Mouse (Mus musculus): ENCODE results near the gene Slc25a13. TPM values are rescaled to one million over a fixed set of nuclear protein-coding genes. Genes with fewer than 3 reads are reported as not detected.

Slc25a13 gene
- polyA plus RNA-seq, 1 experiment from 2014 or later, result 6.1 TPM

GRCm38 (mm10) chr6:6092497-6092896, 124.5 kb downstream of the Slc25a13 start:
- no peaks in the 10 kb centered on the region for H3K36me3 ChIP-seq
- H3K27ac ChIP-seq (replicated peaks), result no peak overlapping the region
- WGBS, result 27% methylated on average over 10 of the region's 10 CpGs
- no peak overlapping the region for H3K4me2 ChIP-seq
- no peaks in the 10 kb centered on the region for H3K27me3 ChIP-seq
- no peak overlapping the region for H3K4me3 ChIP-seq
- no peak overlapping the region for H3K9ac ChIP-seq
- no peaks in the 10 kb centered on the region for H3K9me3 ChIP-seq
- no peaks in the 10 kb centered on the region for H3K4me1 ChIP-seq (replicated peaks)
- no peak for ATAC-seq (ENCODE audit: low read depth)

DNA sequence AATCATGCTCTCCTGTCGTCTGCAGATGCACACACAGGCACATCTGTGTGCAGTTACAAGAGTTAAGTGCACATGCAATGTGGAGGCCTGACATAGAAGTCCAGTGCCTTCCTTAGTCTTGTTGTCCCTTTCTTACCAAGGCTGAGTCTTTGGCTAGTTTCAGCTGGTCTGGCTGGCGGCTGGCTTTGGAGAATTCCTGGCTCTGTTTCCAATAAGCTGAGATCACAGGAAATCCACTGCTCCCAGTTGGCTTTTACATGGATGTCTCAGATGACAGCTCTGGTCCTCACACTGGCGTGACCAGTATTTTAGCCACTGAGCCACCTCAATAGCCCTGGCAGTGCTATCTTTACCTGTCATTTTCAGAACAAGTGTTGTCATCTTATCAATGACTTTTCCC, 126.0 kb downstream of the Slc25a13 start:
- Histone ChIP-seq H3K27ac (replicated peaks) (no peak overlapping the region), H3K4me1 (replicated peaks) (no peaks in the 10 kb centered on the region), H3K4me3 (no peak overlapping the region), H3K9me3 (no peaks in the 10 kb centered on the region), H3K27me3 (no peaks in the 10 kb centered on the region), H3K4me2 (no peak overlapping the region), H3K9ac (no peak overlapping the region), H3K36me3 (no peaks in the 10 kb centered on the region)
- 89% methylated on average over 3 of the region's 3 CpGs for WGBS
- no peak for ATAC-seq (ENCODE audit: low read depth)

GRCm38 (mm10) chr6:6088151-6088550, 128.8 kb downstream of the Slc25a13 start:
- Histone ChIP-seq H3K4me3 (no peak overlapping the region), H3K27ac (replicated peaks) (no peak overlapping the region), H3K4me2 (no peak overlapping the region), H3K4me1 (replicated peaks) (no peaks in the 10 kb centered on the region), H3K9me3 (no peaks in the 10 kb centered on the region), H3K27me3 (no peaks in the 10 kb centered on the region), H3K36me3 (no peaks in the 10 kb centered on the region), H3K9ac (no peak overlapping the region)
- WGBS, result 84% methylated on average over 4 of the region's 4 CpGs
- ATAC-seq (ENCODE audit: low read depth), result no peak

- Histone ChIP-seq H3K4me1 (replicated peaks) (no peaks in the 10 kb centered on the region), H3K36me3 (no peaks in the 10 kb centered on the region), H3K9me3 (peaks cover 4% of the 10 kb centered on the region; the same call in 1 of the 2 replicates), H3K27me3 (no peaks in the 10 kb centered on the region), H3K4me2 (no peak overlapping the region), H3K4me3 (no peak overlapping the region), H3K27ac (replicated peaks) (no peak overlapping the region), H3K9ac (no peak overlapping the region)
- WGBS, result 71% methylated on average over 1 of the region's 1 CpGs
- no peak for ATAC-seq (ENCODE audit: low read depth)
Observed at GRCm38 (mm10) chr6:6080484-6080883, 136.5 kb downstream of the Slc25a13 start.

GRCm38 (mm10) chr6:6077234-6077633, 139.7 kb downstream of the Slc25a13 start:
- 82% methylated on average over 4 of the region's 4 CpGs for WGBS
- no peak for ATAC-seq (ENCODE audit: low read depth)
- no peaks in the 10 kb centered on the region for H3K36me3 ChIP-seq
- H3K9ac ChIP-seq, result no peak overlapping the region
- no peaks in the 10 kb centered on the region for H3K4me1 ChIP-seq (replicated peaks)
- peaks cover 4% of the 10 kb centered on the region; the same call in 1 of the 2 replicates for H3K9me3 ChIP-seq
- no peak overlapping the region for H3K4me2 ChIP-seq
- no peak overlapping the region for H3K27ac ChIP-seq (replicated peaks)
- H3K27me3 ChIP-seq, result no peaks in the 10 kb centered on the region
- H3K4me3 ChIP-seq, result no peak overlapping the region

DNA sequence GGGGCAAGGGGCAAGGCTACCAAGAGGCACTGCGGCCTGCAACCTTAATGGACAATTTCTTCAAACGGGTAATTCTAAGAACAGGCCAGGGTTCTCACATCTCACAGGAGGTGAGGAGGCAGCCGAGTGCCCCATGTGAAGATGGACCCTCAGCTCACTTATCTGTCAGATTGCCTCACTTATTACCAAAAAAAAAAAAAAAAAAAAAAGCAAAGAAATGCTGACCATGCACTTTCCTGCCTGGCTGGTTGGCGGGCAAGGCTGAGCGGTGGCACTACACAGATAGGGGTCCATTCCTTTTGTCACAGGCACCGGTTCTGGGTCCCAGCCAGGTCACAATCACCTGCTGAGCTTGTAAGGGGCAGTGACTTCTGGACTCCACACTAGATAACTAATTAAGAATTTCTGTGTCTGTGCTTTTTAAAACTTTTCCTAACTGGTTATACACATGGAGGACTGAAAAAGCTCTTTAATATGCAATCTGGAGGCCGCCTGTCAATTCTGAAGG, 141.0 kb downstream of the Slc25a13 start:
- Histone ChIP-seq H3K9ac (no peak overlapping the region), H3K36me3 (no peaks in the 10 kb centered on the region), H3K4me2 (no peak overlapping the region), H3K4me1 (replicated peaks) (no peaks in the 10 kb centered on the region), H3K4me3 (no peak overlapping the region), H3K27me3 (no peaks in the 10 kb centered on the region), H3K27ac (replicated peaks) (no peak overlapping the region), H3K9me3 (peaks cover 4% of the 10 kb centered on the region; the same call in 1 of the 2 replicates)
- no peak for ATAC-seq (ENCODE audit: low read depth)
- 84% methylated on average over 7 of the region's 7 CpGs for WGBS

- 0 out of 2 replicates have a peak, but pooled peaks cover 3% of the 10 kb centered on the region for H3K4me1 ChIP-seq (replicated peaks)
- no peak overlapping the region for H3K27ac ChIP-seq (replicated peaks)
- no peaks in the 10 kb centered on the region for H3K27me3 ChIP-seq
- H3K36me3 ChIP-seq, result no peaks in the 10 kb centered on the region
- H3K4me3 ChIP-seq, result no peak overlapping the region
- no peak overlapping the region for H3K9ac ChIP-seq
- H3K4me2 ChIP-seq, result no peak overlapping the region
- ATAC-seq (ENCODE audit: low read depth), result no peak
- H3K9me3 ChIP-seq, result no peaks in the 10 kb centered on the region
- WGBS, result 78% methylated on average over 7 of the region's 7 CpGs
Observed at GRCm38 (mm10) chr6:6071038-6071437, 145.9 kb downstream of the Slc25a13 start.

- no peak overlapping the region for H3K4me3 ChIP-seq
- 3% methylated on average over 3 of the region's 3 CpGs for WGBS
- no peak for ATAC-seq (ENCODE audit: low read depth)
- no peak overlapping the region for H3K27ac ChIP-seq (replicated peaks)
- no peaks in the 10 kb centered on the region for H3K27me3 ChIP-seq
- H3K4me1 ChIP-seq (replicated peaks), result 0 out of 2 replicates have a peak, but pooled peaks cover 3% of the 10 kb centered on the region
- no peak overlapping the region for H3K9ac ChIP-seq
- no peaks in the 10 kb centered on the region for H3K9me3 ChIP-seq
- H3K36me3 ChIP-seq, result no peaks in the 10 kb centered on the region
- H3K4me2 ChIP-seq, result no peak overlapping the region
Observed at GRCm38 (mm10) chr6:6070015-6070414, 147.0 kb downstream of the Slc25a13 start.

DNA sequence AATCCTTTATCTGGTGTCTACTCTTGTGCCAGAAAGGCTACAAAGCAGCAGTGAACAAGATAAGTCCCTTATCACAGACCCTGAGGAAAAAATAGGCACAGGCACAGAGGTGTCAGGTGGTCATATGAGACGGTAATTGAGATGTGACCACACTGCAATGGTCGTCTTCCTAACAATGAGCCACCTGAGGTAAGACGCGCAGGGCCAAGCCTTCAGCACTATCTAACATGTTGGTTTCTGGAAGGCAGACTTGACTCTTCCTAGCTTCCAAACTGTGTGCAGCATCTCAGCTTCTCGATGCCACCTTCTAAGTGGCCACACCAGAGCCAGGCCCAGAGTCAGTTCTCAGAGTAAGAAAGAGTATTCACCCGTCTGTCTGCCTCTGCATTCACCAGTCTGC, 149.8 kb downstream of the Slc25a13 start:
- WGBS, result 91% methylated on average over 6 of the region's 6 CpGs
- H3K27me3 ChIP-seq, result no peaks in the 10 kb centered on the region
- ATAC-seq (ENCODE audit: low read depth), result no peak
- no peak overlapping the region for H3K4me3 ChIP-seq
- H3K36me3 ChIP-seq, result no peaks in the 10 kb centered on the region
- no peak overlapping the region for H3K9ac ChIP-seq
- H3K9me3 ChIP-seq, result no peaks in the 10 kb centered on the region
- H3K27ac ChIP-seq (replicated peaks), result no peak overlapping the region
- H3K4me2 ChIP-seq, result no peak overlapping the region
- 0 out of 2 replicates have a peak, but pooled peaks cover 3% of the 10 kb centered on the region for H3K4me1 ChIP-seq (replicated peaks)

DNA sequence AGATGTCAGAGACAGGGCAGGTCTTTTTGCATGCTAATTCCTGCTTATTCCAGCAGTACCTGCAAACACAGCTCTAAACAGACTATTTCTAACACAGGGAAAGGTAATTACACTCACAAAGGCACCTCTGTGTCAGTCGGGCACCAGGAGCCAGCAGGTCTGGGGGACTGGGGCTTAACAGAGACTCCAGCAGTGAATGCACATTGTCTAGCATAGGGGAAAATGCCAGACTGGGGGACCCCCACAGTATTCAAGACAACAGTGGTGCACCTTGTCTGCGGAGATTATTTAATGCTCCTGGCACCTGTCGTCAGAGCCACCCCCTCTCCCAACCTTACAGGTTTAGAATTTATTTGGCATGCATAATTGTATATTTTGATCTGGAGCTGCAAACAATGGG, 158.4 kb downstream of the Slc25a13 start:
- no peaks in the 10 kb centered on the region for H3K9me3 ChIP-seq
- no peaks in the 10 kb centered on the region for H3K36me3 ChIP-seq
- H3K27me3 ChIP-seq, result no peaks in the 10 kb centered on the region
- 13% methylated on average over 3 of the region's 3 CpGs for WGBS
- no peak for ATAC-seq (ENCODE audit: low read depth)
- H3K9ac ChIP-seq, result no peak overlapping the region
- no peak overlapping the region for H3K4me3 ChIP-seq
- H3K4me1 ChIP-seq (replicated peaks), result peaks cover 8% of the 10 kb centered on the region
- no peak overlapping the region for H3K4me2 ChIP-seq
- H3K27ac ChIP-seq (replicated peaks), result no peak overlapping the region

GRCm38 (mm10) chr6:6053946-6054345, 163.0 kb downstream of the Slc25a13 start:
- Histone ChIP-seq H3K36me3 (no peaks in the 10 kb centered on the region), H3K27ac (replicated peaks) (no peak overlapping the region), H3K4me2 (no peak overlapping the region), H3K4me1 (replicated peaks) (peaks cover 8% of the 10 kb centered on the region), H3K9me3 (no peaks in the 10 kb centered on the region), H3K4me3 (no peak overlapping the region), H3K9ac (no peak overlapping the region), H3K27me3 (no peaks in the 10 kb centered on the region)
- 84% methylated on average over 3 of the region's 3 CpGs for WGBS
- no peak for ATAC-seq (ENCODE audit: low read depth)

DNA sequence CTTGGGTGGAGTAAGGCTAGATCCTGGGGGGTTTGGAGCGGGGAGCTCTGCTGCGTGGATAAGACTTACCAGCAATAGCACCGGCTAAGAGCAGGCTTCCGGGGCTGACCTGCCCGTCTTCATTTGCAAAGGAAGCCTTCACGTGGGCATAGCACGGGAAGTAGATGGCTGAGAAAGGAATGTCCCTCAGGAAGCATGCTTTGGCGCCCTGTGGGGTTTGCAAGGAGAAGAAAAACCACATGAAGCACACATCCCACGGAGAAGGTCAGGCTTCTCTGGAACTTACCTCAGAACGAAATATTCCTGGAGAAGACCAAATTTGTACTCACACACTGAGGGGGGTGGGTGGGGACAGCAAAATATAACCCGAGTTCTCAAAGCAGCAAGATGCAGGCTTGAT, 164.3 kb downstream of the Slc25a13 start:
- no peaks in the 10 kb centered on the region for H3K9me3 ChIP-seq
- H3K9ac ChIP-seq, result no peak overlapping the region
- 80% methylated on average over 11 of the region's 11 CpGs for WGBS
- no peak overlapping the region for H3K4me3 ChIP-seq
- H3K4me1 ChIP-seq (replicated peaks), result no peaks in the 10 kb centered on the region
- ATAC-seq (ENCODE audit: low read depth), result no peak
- no peak overlapping the region for H3K27ac ChIP-seq (replicated peaks)
- no peaks in the 10 kb centered on the region for H3K36me3 ChIP-seq
- no peak overlapping the region for H3K4me2 ChIP-seq
- no peaks in the 10 kb centered on the region for H3K27me3 ChIP-seq

GRCm38 (mm10) chr6:6046729-6047424, 170.1 kb downstream of the Slc25a13 start:
- H3K4me3 ChIP-seq, result no peak overlapping the region
- no peak overlapping the region for H3K27ac ChIP-seq (replicated peaks)
- no peaks in the 10 kb centered on the region for H3K9me3 ChIP-seq
- H3K4me2 ChIP-seq, result no peak overlapping the region
- no peaks in the 10 kb centered on the region for H3K27me3 ChIP-seq
- no peak overlapping the region for H3K9ac ChIP-seq
- H3K4me1 ChIP-seq (replicated peaks), result no peaks in the 10 kb centered on the region
- ATAC-seq (ENCODE audit: low read depth), result no peak
- WGBS, result 88% methylated on average over 12 of the region's 12 CpGs
- no peaks in the 10 kb centered on the region for H3K36me3 ChIP-seq

Measured in neural tube, embryonic 13.5 days (tissue).